In genomic region chr6:99335174-99335830, GRCm38 (mm10) we compare ENCODE assay signal across 11 mouse cellular contexts.
A peak's percentile ranks its signal among the peaks of the same experiment; 100 is the strongest.
DNase-seq lines count a peak whose midpoint lies in the region; ATAC-seq and TF ChIP-seq lines count a peak whose summit lies in the region.
"Had no signal": no experiment of that assay in that cellular context is flagged by ENCODE, and none has a peak within 500 bp of the region (broad histone marks: within the 10 kb centered on the region; RNA-seq: fewer than 3 reads in every experiment).

No protein-coding gene starts in this region.

- no peak overlapping the region for H3K9ac ChIP-seq in limb, embryonic 14.5 days (ENCODE audit: low read depth, low read length, severe bottlenecking)
- H3K9ac ChIP-seq in hindbrain, embryonic 13.5 days: no peak overlapping the region
- H3K9ac ChIP-seq: forebrain, postnatal 0 days had no signal

- no peak overlapping the region for H3K27ac ChIP-seq in limb, embryonic 14.5 days (replicated peaks; ENCODE audit: low read depth, low read length)
- no peak overlapping the region for H3K27ac ChIP-seq in limb, embryonic 10.5 days
- H3K27ac ChIP-seq in hindbrain, embryonic 13.5 days: no peak overlapping the region
- H3K27ac ChIP-seq: midbrain, embryonic 10.5 days had no signal

- no peak overlapping the region for H3K4me3 ChIP-seq in limb, embryonic 14.5 days (replicated peaks; ENCODE audit: low read length)
- H3K4me3 ChIP-seq in limb, embryonic 10.5 days: no peak overlapping the region
- H3K4me3 ChIP-seq in hindbrain, embryonic 13.5 days: no peak overlapping the region
- H3K4me3 ChIP-seq: midbrain, embryonic 10.5 days had no signal

- H3K9me3 ChIP-seq in limb, embryonic 14.5 days (ENCODE audit: control insufficient read depth, low read length): no peaks in the 10 kb centered on the region
- H3K9me3 ChIP-seq in limb, embryonic 10.5 days (replicated peaks): no peaks in the 10 kb centered on the region
- no peaks in the 10 kb centered on the region for H3K9me3 ChIP-seq in hindbrain, embryonic 13.5 days
- H3K9me3 ChIP-seq: G1E; midbrain, embryonic 10.5 days had no signal

- H3K36me3 ChIP-seq in limb, embryonic 14.5 days (ENCODE audit: control insufficient read depth, insufficient read depth, low read length): no peaks in the 10 kb centered on the region
- no peaks in the 10 kb centered on the region for H3K36me3 ChIP-seq in limb, embryonic 10.5 days
- no peaks in the 10 kb centered on the region for H3K36me3 ChIP-seq in hindbrain, embryonic 13.5 days
- H3K36me3 ChIP-seq: midbrain, embryonic 10.5 days had no signal

- no peak for DNase-seq in limb, embryonic 14.5 days (ENCODE audit: low spot score)
- DNase-seq in limb, embryonic 10.5 days (ENCODE audit: low spot score): no peak
- peak; percentile 17 for DNase-seq in kidney, adult 9 months
- no peak for DNase-seq in thymus, postnatal 36 days
- DNase-seq: cerebellum, adult 8-10 months; forebrain, postnatal 0 days had no signal

- 61% methylated on average over 13 of the region's 13 CpGs for WGBS in limb, embryonic 14.5 days
- 69% methylated on average over 13 of the region's 13 CpGs for WGBS in limb, embryonic 10.5 days
- 60% methylated on average over 13 of the region's 13 CpGs for WGBS in hindbrain, embryonic 13.5 days

- no peak for TF ChIP-seq POLR2A in limb, embryonic 14.5 days (IDR thresholded peaks at IDR 0.05; ENCODE audit: borderline replicate concordance, extremely low read depth, insufficient read depth, insufficient read length)

- no peaks in the 10 kb centered on the region for H3K27me3 ChIP-seq in limb, embryonic 14.5 days (ENCODE audit: control insufficient read depth, insufficient read depth, low read length)
- H3K27me3 ChIP-seq in limb, embryonic 10.5 days (ENCODE audit: low read depth, poor library complexity, severe bottlenecking): peaks cover 73% of the 10 kb centered on the region
- no peaks in the 10 kb centered on the region for H3K27me3 ChIP-seq in hindbrain, embryonic 13.5 days

- H3K4me2 ChIP-seq in limb, embryonic 14.5 days (replicated peaks; ENCODE audit: low read depth, low read length, severe bottlenecking): 0 out of 2 replicates have a peak overlapping the region, but pooled peaks have one; percentile 16
- H3K4me2 ChIP-seq in hindbrain, embryonic 13.5 days: no peak overlapping the region

- H3K4me1 ChIP-seq in limb, embryonic 14.5 days (ENCODE audit: control insufficient read depth, insufficient read depth, low read length): peaks cover 17% of the 10 kb centered on the region
- H3K4me1 ChIP-seq in limb, embryonic 10.5 days: peaks cover 43% of the 10 kb centered on the region
- peaks cover 12% of the 10 kb centered on the region for H3K4me1 ChIP-seq in hindbrain, embryonic 13.5 days (replicated peaks)

- no peak for ATAC-seq in limb, embryonic 14.5 days (ENCODE audit: low FRiP score, low read depth)
- peak; percentile 93 for ATAC-seq in granulocyte monocyte progenitor cell, adult 5-6 weeks (replicated peaks; ENCODE audit: poor library complexity, severe bottlenecking)
- ATAC-seq in megakaryocyte progenitor cell, adult 5-6 weeks (replicated peaks; ENCODE audit: poor library complexity): peak; percentile 78
- ATAC-seq in hindbrain, embryonic 13.5 days (ENCODE audit: low FRiP score): no peak
- ATAC-seq: forebrain, postnatal 0 days had no signal

Comparison
In these comparisons a context has a peak if more than half of its experiments do, and no peak if none do; other contexts are left out.
1. ATAC-seq: peak in granulocyte monocyte progenitor cell, adult 5-6 weeks (single experiment) and megakaryocyte progenitor cell, adult 5-6 weeks (single experiment); none in limb, embryonic 14.5 days (single experiment) and hindbrain, embryonic 13.5 days (single experiment).